Mouse (Mus musculus) hindbrain, embryonic 10.5 days (tissue): ENCODE measurements around the gene Foxn1. TPM values are rescaled to one million over a fixed set of nuclear protein-coding genes. Genes with fewer than 3 reads are reported as not detected.

Source experiments
- DNase-seq: peaks from one replicate; pipeline ENCODE4 v3.0.0-alpha.2; 2017; ENCODE audit warnings: low spot score
- H3K27ac ChIP-seq: fragments of 300-500 bp; sonication (generic); 2 replicates; pipeline ENCODE4 v1.5.1; 2016; ENCODE audit warnings: mild to moderate bottlenecking, moderate library complexity
- H3K27me3 ChIP-seq: fragments of 300-500 bp; sonication (generic); 2 replicates; pipeline ENCODE4 v1.6.1; 2016; ENCODE audit warnings: mild to moderate bottlenecking; ENCODE audit not compliant: poor library complexity, insufficient read depth, severe bottlenecking
- H3K36me3 ChIP-seq: fragments of 300-500 bp; sonication (generic); 2 replicates; pipeline ENCODE4 v1.6.1; 2016; ENCODE audit warnings: mild to moderate bottlenecking, moderate library complexity
- H3K4me1 ChIP-seq: fragments of 300-500 bp; sonication (generic); replicated peaks from 2 replicates; pipeline ENCODE4 v1.6.1; 2016; ENCODE audit warnings: mild to moderate bottlenecking
- H3K4me3 ChIP-seq: fragments of 300-500 bp; sonication (generic); 2 replicates; pipeline ENCODE4 v1.5.1; 2016; ENCODE audit warnings: mild to moderate bottlenecking, moderate library complexity
- H3K9me3 ChIP-seq: fragments of 300-500 bp; sonication (generic); 2 replicates; pipeline ENCODE4 v1.6.1; 2016; ENCODE audit warnings: mild to moderate bottlenecking, moderate library complexity
- WGBS: fragments of 180-500 bp; shearing (Covaris S2); methylation state at CpG from one replicate; pipeline ENCODE4 v1.1.7; 2016; 5-methylcytosine and 5-hydroxymethylcytosine counted together
- polyA plus RNA-seq: library from polyadenylated mRNA; unstranded; fragments of >200 nt; fragmentation: Nextera tagmentation; extraction: Ambion mirVana; gene quantifications from 2 replicates; pipeline ENCODE4 v1.2.1, GENCODE M21; 2016

Gene Foxn1
- polyA plus RNA-seq, 1 experiment from 2014 or later: not detected

DNA sequence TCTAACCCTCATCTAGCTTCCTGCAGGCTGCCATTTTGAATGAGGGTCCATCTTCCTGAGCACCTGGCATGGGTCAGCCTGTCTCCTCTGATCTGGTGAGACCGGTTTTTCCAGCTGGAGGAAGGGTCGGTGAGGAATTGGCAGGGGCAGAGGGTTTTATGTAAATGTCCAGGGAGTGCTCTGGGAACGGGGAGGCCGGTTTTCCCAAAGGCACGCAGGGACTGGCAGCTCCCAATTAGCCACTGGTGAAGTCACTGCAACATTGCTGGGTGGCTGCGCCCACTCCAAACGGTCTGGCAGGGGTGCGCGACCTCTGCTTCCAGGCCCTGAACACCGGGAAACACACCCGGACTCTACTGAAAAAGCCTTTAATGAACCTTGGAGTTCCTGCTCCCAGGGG is 10.6 kb upstream of the Foxn1 start:
- Histone ChIP-seq H3K27me3 (peaks cover 5% of the 10 kb centered on the region; the same call in 1 of the 2 replicates), H3K4me3 (peak overlapping the region; percentile 42), H3K36me3 (no peaks in the 10 kb centered on the region), H3K4me1 (peaks cover 42% of the 10 kb centered on the region), H3K27ac (peak overlapping the region; percentile 81), H3K9me3 (no peaks in the 10 kb centered on the region)
- WGBS: 40% methylated on average over 11 of the region's 11 CpGs
- peak; percentile 15 for DNase-seq

DNA sequence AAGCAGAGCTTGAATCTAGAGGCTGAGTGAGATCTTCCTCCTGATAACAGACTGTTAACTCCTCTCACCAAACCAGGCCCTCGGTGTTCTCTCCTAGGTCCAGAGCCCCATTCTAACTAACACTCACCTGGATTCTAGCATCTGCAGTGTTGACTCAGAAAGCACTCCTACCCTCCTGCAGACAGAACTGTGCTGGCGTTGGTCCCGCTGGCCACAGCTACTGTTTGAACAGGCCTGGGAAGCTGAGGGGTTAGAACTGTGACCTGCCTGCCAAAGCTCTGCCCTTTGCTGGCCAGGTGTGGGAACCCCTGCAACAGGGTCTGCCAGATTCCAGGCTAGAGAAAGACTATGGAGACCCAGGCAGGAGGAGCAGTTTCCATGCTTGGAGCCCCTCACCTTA is 6.4 kb upstream of the Foxn1 start:
- H3K27me3 ChIP-seq: no peaks in the 10 kb centered on the region
- no peak for DNase-seq
- H3K4me3 ChIP-seq: no peak overlapping the region
- H3K9me3 ChIP-seq: no peaks in the 10 kb centered on the region
- no peaks in the 10 kb centered on the region for H3K36me3 ChIP-seq
- 79% methylated on average over 3 of the region's 3 CpGs for WGBS
- H3K27ac ChIP-seq: no peak overlapping the region
- peaks cover 17% of the 10 kb centered on the region for H3K4me1 ChIP-seq

DNA sequence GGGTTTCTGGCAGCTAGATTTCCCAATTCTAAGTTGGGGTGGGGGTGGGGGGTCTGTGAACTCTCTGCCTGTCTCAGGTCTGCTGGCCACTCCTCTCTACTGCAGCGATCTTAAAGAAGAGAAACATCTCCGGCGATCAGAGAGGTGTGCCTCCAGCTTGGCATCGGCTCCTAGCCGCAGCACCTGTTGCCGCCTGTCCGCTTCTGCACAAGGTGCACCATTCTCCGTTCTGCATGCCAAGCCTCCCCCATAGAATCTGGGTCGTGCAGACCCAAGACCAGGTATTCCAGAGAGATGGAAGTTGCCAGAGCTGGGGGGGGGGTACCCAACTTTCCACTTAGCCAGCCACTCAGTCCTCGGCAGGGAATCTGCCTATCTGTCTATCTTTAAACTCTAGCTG is 582 bp downstream of the Foxn1 start:
- DNase-seq: no peak
- Histone ChIP-seq H3K9me3 (no peaks in the 10 kb centered on the region), H3K27ac (no peak overlapping the region), H3K4me3 (no peak overlapping the region), H3K4me1 (0 out of 2 replicates have a peak, but pooled peaks cover 12% of the 10 kb centered on the region), H3K27me3 (no peaks in the 10 kb centered on the region), H3K36me3 (no peaks in the 10 kb centered on the region)
- WGBS: 86% methylated on average over 10 of the region's 10 CpGs

DNA sequence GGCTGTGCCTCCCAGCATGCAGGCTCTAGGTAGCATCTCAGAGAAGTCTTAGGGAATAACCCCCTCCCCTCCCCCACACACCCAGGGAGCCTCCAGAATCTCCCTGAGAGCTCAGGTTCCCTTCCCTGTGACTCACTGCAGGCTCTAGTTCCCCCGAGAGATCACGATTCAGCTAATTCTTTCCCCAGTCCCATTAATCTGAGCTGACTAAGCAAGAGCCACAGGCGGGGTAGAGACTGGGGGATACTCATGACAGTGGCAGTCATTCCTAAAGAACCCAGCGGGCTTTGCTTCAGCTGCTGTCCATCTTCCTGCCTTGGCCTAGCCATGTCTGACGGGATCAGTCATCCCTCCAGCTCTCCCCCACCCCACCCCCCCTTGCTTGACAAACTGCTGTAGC is 3.7 kb downstream of the Foxn1 start:
- H3K4me3 ChIP-seq: no peak overlapping the region
- no peaks in the 10 kb centered on the region for H3K9me3 ChIP-seq
- 40% methylated on average over 5 of the region's 5 CpGs for WGBS
- no peak for DNase-seq
- H3K27ac ChIP-seq: peak overlapping the region; percentile 23; the same call in 1 of the 2 replicates
- peaks cover 4% of the 10 kb centered on the region; the same call in 1 of the 2 replicates for H3K27me3 ChIP-seq
- no peaks in the 10 kb centered on the region for H3K36me3 ChIP-seq
- H3K4me1 ChIP-seq: 0 out of 2 replicates have a peak, but pooled peaks cover 13% of the 10 kb centered on the region

DNA sequence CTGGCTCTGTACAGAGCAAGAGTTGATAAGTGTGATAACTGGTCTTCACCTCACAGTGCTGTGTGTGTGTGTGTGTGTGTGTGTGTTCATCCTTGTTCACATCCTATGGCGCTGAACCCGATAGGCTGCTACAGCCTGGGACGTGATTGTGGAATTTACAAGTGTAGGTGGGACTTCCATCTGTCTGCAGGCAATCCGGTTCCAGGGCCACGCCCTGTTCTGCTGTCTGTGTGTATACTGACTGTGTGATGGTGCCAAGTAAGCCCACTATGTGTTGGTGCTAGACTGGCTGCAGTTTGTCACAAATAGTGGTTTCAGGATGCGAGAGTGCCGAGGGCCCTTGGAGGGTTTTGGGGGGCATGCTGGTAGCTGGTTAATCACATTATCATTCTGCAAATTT is 4.1 kb downstream of the Foxn1 start:
- Histone ChIP-seq H3K4me3 (no peak overlapping the region), H3K4me1 (0 out of 2 replicates have a peak, but pooled peaks cover 17% of the 10 kb centered on the region), H3K27me3 (peaks cover 4% of the 10 kb centered on the region; the same call in 1 of the 2 replicates), H3K9me3 (no peaks in the 10 kb centered on the region), H3K27ac (0 out of 2 replicates have a peak overlapping the region, but pooled peaks have one; percentile 23), H3K36me3 (no peaks in the 10 kb centered on the region)
- no peak for DNase-seq
- 82% methylated on average over 7 of the region's 7 CpGs for WGBS

DNA sequence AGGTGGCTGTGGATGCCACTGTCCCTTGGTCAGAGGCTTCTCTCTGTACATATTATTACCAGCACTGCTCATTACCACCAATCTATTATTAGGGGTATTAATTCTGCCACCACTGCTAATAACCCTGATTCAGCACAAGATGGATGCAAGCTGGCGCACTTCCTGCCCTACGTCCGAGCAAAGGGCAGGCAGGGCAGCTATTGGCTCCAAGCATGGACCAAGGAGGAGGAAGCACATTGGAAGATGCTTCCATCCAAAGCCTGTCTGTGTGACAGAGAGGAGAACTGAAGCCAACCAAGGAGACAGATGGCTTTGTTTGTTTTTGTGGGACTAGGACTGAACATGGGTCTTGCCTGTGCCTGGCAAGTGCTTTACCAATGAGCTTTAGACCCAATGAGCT is 5.4 kb downstream of the Foxn1 start:
- DNase-seq: no peak
- Histone ChIP-seq H3K4me3 (no peak overlapping the region), H3K27me3 (peaks cover 4% of the 10 kb centered on the region; the same call in 1 of the 2 replicates), H3K36me3 (no peaks in the 10 kb centered on the region), H3K27ac (no peak overlapping the region), H3K4me1 (0 out of 2 replicates have a peak, but pooled peaks cover 15% of the 10 kb centered on the region), H3K9me3 (no peaks in the 10 kb centered on the region)
- 90% methylated on average over 3 of the region's 3 CpGs for WGBS

DNA sequence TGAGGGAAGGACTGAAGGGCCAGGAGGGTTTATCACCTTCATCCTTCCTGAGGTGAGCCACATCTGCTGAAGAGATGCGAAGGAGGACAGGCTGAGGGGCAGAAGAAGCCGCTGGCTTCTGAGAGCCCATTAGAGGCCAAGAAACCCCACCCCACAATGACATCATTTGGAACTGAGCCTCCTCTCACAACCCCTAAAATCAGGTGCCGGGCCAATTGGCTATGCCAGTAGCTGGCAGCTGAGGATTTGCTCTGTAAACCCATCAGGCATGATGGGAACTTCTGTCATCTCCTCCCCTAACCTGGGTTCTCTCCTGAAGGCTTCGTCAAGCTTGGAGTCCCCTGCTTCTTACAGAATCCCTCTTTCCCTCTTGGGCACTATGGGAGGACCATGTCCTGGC is 6.0 kb downstream of the Foxn1 start:
- H3K27me3 ChIP-seq: peaks cover 4% of the 10 kb centered on the region; the same call in 1 of the 2 replicates
- H3K9me3 ChIP-seq: no peaks in the 10 kb centered on the region
- WGBS: 82% methylated on average over 4 of the region's 4 CpGs
- no peak overlapping the region for H3K4me3 ChIP-seq
- H3K36me3 ChIP-seq: no peaks in the 10 kb centered on the region
- H3K4me1 ChIP-seq: 0 out of 2 replicates have a peak, but pooled peaks cover 15% of the 10 kb centered on the region
- no peak overlapping the region for H3K27ac ChIP-seq
- DNase-seq: no peak

DNA sequence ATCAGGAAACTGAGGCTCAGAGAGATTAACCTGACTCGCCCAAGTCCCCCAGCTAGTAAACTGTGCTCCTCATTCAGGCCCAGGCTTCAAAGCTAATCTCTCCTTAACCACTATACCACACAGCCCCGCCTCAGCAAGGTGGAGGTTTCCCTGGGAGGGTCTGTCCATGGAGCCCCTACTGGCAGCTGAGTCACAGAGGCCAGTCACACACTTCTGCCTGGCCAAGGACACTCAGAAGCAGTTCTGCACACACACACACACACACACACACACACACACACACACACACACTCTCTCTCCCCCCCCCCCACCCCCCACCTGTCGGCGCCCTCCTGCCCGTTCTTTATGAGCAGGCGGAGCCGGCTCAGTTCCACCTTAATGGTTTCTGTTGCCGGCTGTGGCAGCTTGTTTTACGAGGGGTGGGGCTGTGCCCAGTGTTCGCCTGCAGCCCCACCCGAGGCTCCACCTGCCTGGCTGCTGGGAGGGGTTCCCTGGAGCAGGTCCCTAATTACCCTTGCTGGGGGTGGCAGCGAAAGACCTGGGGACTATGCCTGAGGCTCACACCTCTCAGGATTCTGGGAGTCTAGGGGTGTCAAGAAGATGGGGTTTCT is 8.7 kb downstream of the Foxn1 start:
- H3K27me3 ChIP-seq: peaks cover 4% of the 10 kb centered on the region; the same call in 1 of the 2 replicates
- no peaks in the 10 kb centered on the region for H3K9me3 ChIP-seq
- no peak for DNase-seq
- H3K27ac ChIP-seq: no peak overlapping the region
- no peak overlapping the region for H3K4me3 ChIP-seq
- WGBS: 48% methylated on average over 12 of the region's 12 CpGs
- H3K4me1 ChIP-seq: peaks cover 20% of the 10 kb centered on the region
- no peaks in the 10 kb centered on the region for H3K36me3 ChIP-seq

DNA sequence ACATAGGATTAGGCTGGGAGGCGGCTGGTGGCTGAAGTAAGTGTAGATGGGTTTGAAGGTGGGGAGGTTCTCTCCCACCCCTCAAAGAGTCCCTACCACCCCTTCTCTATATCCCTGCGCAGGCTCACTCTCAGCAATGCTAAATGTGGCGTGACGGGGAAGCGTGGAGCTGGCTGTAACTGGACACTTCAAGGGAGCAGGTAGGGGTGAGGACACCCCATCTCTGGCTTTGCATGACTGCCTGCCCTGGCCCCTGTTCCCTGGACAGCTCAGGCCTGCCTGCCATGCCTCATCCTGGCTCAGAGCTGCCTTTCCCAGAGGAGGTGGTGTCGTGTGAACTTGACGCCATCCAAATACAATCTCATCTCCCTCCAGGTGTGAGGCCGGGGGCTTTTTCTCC is 12.2 kb downstream of the Foxn1 start:
- no peak for DNase-seq
- H3K27me3 ChIP-seq: peaks cover 4% of the 10 kb centered on the region; the same call in 1 of the 2 replicates

DNA sequence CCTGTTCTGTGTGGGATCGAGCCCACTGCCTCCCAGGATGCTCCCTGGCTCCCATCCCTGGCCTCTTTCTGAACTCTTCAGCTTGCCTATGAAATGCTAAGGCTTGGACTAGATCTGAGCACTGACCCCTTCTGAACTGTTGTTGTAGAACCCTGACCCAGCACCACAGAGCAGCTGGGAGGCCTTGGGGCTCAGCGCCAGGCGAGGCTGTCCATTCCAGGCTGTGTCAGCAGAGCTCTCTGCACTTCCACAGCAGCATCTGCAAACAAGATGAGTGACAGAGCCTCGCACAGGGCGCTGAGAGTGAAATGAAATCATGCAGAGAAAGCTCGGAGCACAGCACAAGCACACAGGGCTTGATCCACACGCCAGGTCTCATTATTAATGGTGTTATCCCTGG is 13.7 kb downstream of the Foxn1 start:
- Histone ChIP-seq H3K36me3 (no peaks in the 10 kb centered on the region), H3K27me3 (no peaks in the 10 kb centered on the region), H3K9me3 (no peaks in the 10 kb centered on the region), H3K4me3 (no peak overlapping the region), H3K27ac (peak overlapping the region; percentile 50; the same call in 1 of the 2 replicates), H3K4me1 (peaks cover 22% of the 10 kb centered on the region)
- WGBS: 60% methylated on average over 7 of the region's 7 CpGs
- no peak for DNase-seq

More for the DNA sequence above, 12.2 kb downstream of the Foxn1 start:
- Histone ChIP-seq H3K4me3 (no peak overlapping the region), H3K9me3 (no peaks in the 10 kb centered on the region), H3K4me1 (peaks cover 25% of the 10 kb centered on the region), H3K27ac (no peak overlapping the region), H3K36me3 (no peaks in the 10 kb centered on the region)
- 80% methylated on average over 8 of the region's 8 CpGs for WGBS

DNA sequence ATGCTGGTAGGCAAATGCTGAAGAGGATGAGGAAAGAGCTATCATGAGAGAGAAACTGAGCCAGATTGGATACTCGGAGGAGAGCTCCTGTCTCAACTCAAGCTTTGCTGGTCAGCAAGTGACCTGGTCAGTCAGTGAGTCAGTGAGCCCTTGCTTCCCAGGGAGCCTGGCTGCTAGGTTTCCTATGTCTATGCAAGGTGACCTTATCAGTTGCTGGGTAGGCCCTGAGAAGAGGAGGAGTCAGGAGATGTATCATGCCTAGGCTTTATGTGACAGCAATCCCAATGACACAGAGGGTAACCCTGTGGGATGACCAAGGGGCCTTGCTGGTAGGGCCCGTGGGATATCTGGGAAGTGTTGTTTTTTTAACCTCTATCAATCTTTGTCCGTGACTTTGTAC is 14.2 kb downstream of the Foxn1 start:
- no peaks in the 10 kb centered on the region for H3K27me3 ChIP-seq
- WGBS: 83% methylated on average over 3 of the region's 3 CpGs
- no peaks in the 10 kb centered on the region for H3K36me3 ChIP-seq
- DNase-seq: no peak
- no peak overlapping the region for H3K4me3 ChIP-seq
- H3K4me1 ChIP-seq: peaks cover 19% of the 10 kb centered on the region
- no peaks in the 10 kb centered on the region for H3K9me3 ChIP-seq
- H3K27ac ChIP-seq: no peak overlapping the region

DNA sequence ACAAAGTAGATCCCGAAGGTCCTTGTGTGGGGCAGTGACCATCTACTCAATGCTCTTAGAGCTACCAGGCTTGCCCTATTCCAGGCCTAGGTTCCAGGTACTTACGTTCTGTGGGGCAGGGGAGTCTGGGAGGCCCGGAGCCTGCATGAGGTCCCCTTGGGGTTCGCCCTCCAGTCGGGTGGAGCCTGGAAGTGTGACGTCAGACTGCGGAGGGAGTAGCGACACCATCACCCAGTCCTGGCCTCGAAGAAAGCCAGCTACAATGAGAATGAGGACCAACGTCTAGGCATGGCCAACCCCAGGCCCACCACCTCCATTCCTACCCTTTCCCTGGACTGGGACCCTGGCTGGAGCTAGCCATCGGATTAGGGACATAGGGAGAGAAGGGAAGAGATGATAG is 14.6 kb downstream of the Foxn1 start:
- no peaks in the 10 kb centered on the region for H3K9me3 ChIP-seq
- H3K36me3 ChIP-seq: no peaks in the 10 kb centered on the region
- DNase-seq: no peak
- H3K27ac ChIP-seq: no peak overlapping the region
- H3K4me3 ChIP-seq: no peak overlapping the region
- H3K27me3 ChIP-seq: no peaks in the 10 kb centered on the region
- 91% methylated on average over 11 of the region's 11 CpGs for WGBS
- peaks cover 19% of the 10 kb centered on the region for H3K4me1 ChIP-seq

DNA sequence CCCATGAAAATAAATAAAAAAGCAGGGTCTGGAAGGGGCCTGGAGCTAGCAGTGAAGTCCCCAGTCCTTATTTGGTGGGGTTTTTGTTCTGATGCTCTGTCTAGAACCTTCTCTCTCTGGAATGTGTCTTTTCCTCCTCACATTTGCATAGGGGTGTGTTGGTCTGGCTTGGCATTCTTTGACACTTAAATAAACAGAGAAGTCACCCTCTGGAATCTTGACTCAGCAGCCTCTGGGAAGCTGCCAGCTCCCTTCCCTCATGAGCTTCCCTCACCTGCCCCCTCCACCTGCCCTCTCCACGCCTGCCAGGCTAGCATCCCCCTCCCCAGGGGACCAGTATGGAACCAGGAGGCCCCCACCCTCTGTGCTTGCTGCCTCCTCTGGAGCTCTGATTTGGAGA is 16.0 kb downstream of the Foxn1 start:
- H3K36me3 ChIP-seq: no peaks in the 10 kb centered on the region
- WGBS: 64% methylated on average over 1 of the region's 1 CpGs
- no peak overlapping the region for H3K4me3 ChIP-seq
- H3K27ac ChIP-seq: no peak overlapping the region
- no peak for DNase-seq
- H3K9me3 ChIP-seq: no peaks in the 10 kb centered on the region
- no peaks in the 10 kb centered on the region for H3K27me3 ChIP-seq
- H3K4me1 ChIP-seq: peaks cover 19% of the 10 kb centered on the region
